ENCODE assay signal across 22 mouse cellular contexts in the genomic region with DNA sequence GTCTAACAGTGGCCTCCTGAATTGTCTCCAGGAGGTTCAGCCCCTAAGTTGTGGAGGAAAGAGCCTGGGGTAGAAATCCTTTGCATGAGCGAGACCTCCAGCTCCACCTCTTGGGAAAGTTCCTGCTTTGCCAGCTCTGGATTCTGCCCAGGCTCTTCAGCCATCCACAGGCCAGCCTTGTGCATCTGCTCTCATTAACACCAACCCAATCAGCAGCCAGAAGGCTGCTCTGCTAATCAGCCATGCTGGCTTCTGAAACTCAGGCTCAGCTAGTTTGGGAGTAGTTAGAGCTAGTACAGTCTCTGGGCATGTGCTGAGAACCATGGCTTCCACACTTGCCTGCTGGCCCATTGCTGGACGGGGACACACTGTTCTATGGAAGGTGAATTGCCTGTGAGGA. TPM values are rescaled to one million over a fixed set of nuclear protein-coding genes. Genes with fewer than 3 reads are reported as not detected.
DNase-seq lines count a peak whose midpoint lies in the region; ATAC-seq and TF ChIP-seq lines count a peak whose summit lies in the region.
"Had no signal": no experiment of that assay in that cellular context is flagged by ENCODE, and none has a peak within 500 bp of the region (broad histone marks: within the 10 kb centered on the region; RNA-seq: fewer than 3 reads in every experiment).

No protein-coding gene starts in this region.

- no peak overlapping the region for H3K27ac ChIP-seq in forebrain, embryonic 14.5 days (ENCODE audit: low read depth, low read length)
- H3K27ac ChIP-seq in forebrain, embryonic 10.5 days: no peak overlapping the region
- H3K27ac ChIP-seq in forebrain, postnatal 0 days (ENCODE audit: low read depth, low read length): no peak overlapping the region
- H3K27ac ChIP-seq in forebrain, embryonic 12.5 days: no peak overlapping the region
- H3K27ac ChIP-seq: heart, adult 2 months; hindbrain, embryonic 12.5 days had no signal

- no peaks in the 10 kb centered on the region for H3K9me3 ChIP-seq in forebrain, embryonic 14.5 days (replicated peaks; ENCODE audit: control insufficient read depth, low read length)
- no peaks in the 10 kb centered on the region for H3K9me3 ChIP-seq in forebrain, embryonic 10.5 days
- H3K9me3 ChIP-seq in forebrain, postnatal 0 days (ENCODE audit: low read length): no peaks in the 10 kb centered on the region
- no peaks in the 10 kb centered on the region for H3K9me3 ChIP-seq in forebrain, embryonic 12.5 days
- H3K9me3 ChIP-seq: hindbrain, embryonic 12.5 days had no signal

- intact Hi-C loops in left cerebral cortex, postnatal 4 days (cut with DNase I): no loop called here

- peaks cover 49% of the 10 kb centered on the region for H3K36me3 ChIP-seq in forebrain, embryonic 14.5 days (ENCODE audit: control insufficient read depth, insufficient read depth, low read length)
- H3K36me3 ChIP-seq in forebrain, embryonic 10.5 days (replicated peaks): no peaks in the 10 kb centered on the region
- peaks cover 29% of the 10 kb centered on the region for H3K36me3 ChIP-seq in forebrain, postnatal 0 days (ENCODE audit: insufficient read depth)
- peaks cover 11% of the 10 kb centered on the region; the same call in 1 of the 2 replicates for H3K36me3 ChIP-seq in forebrain, embryonic 12.5 days (replicated peaks)

- H3K4me2 ChIP-seq in forebrain, embryonic 14.5 days (ENCODE audit: low read length): no peak overlapping the region
- H3K4me2 ChIP-seq in forebrain, postnatal 0 days (ENCODE audit: low read depth): no peak overlapping the region
- H3K4me2 ChIP-seq in forebrain, embryonic 12.5 days: no peak overlapping the region
- H3K4me2 ChIP-seq: heart, embryonic 11.5 days; hindbrain, embryonic 12.5 days had no signal

- H3K27me3 ChIP-seq in forebrain, embryonic 14.5 days (replicated peaks; ENCODE audit: control insufficient read depth, insufficient read depth, low read length): no peaks in the 10 kb centered on the region
- no peaks in the 10 kb centered on the region for H3K27me3 ChIP-seq in forebrain, embryonic 10.5 days (ENCODE audit: poor library complexity, severe bottlenecking)
- H3K27me3 ChIP-seq in forebrain, postnatal 0 days (ENCODE audit: insufficient read depth, low read length): no peaks in the 10 kb centered on the region
- H3K27me3 ChIP-seq in forebrain, embryonic 12.5 days: no peaks in the 10 kb centered on the region
- H3K27me3 ChIP-seq: hindbrain, embryonic 12.5 days had no signal

- H3K4me1 ChIP-seq in forebrain, embryonic 14.5 days (ENCODE audit: control insufficient read depth, insufficient read depth, low read length): peaks cover 4% of the 10 kb centered on the region; the same call in 1 of the 2 replicates
- H3K4me1 ChIP-seq in forebrain, embryonic 10.5 days: peaks cover 5% of the 10 kb centered on the region; the same call in 1 of the 2 replicates
- no peaks in the 10 kb centered on the region for H3K4me1 ChIP-seq in forebrain, postnatal 0 days (ENCODE audit: insufficient read depth)
- peaks cover 5% of the 10 kb centered on the region; the same call in 1 of the 2 replicates for H3K4me1 ChIP-seq in forebrain, embryonic 12.5 days

- 78% methylated on average over 2 of the region's 2 CpGs for WGBS in forebrain, embryonic 14.5 days
- WGBS in forebrain, embryonic 10.5 days: 79% methylated on average over 2 of the region's 2 CpGs
- 66% methylated on average over 2 of the region's 2 CpGs for WGBS in forebrain, postnatal 0 days
- 71% methylated on average over 2 of the region's 2 CpGs for WGBS in forebrain, embryonic 12.5 days

- no peak for ATAC-seq in forebrain, embryonic 14.5 days
- peak; percentile 36; the same call in 1 of the 2 replicates for ATAC-seq in forebrain, postnatal 0 days
- ATAC-seq in forebrain, embryonic 12.5 days (ENCODE audit: low FRiP score): no peak
- ATAC-seq: CD4-positive, CD25-positive, alpha-beta regulatory T cell, adult 4 months; hindbrain, embryonic 16.5 days; inflammation-experienced regulatory T-cells, adult 6 months; intestine, embryonic 16.5 days had no signal

- no peak for TF ChIP-seq CTCF in forebrain, postnatal 0 days (IDR thresholded peaks at IDR 0.05; ENCODE audit: low read depth)

- no peak overlapping the region for H3K9ac ChIP-seq in forebrain, embryonic 14.5 days (ENCODE audit: low read length)
- H3K9ac ChIP-seq in forebrain, postnatal 0 days: no peak overlapping the region
- H3K9ac ChIP-seq in forebrain, embryonic 12.5 days: no peak overlapping the region
- H3K9ac ChIP-seq: hindbrain, embryonic 12.5 days had no signal

- DNase-seq in forebrain, embryonic 14.5 days (ENCODE audit: low spot score): peak; percentile 37
- DNase-seq in forebrain, embryonic 10.5 days (ENCODE audit: extremely low spot score, low spot score): no peak
- DNase-seq in forebrain, postnatal 0 days: no peak
- DNase-seq in left cerebral cortex, postnatal 4 days: peak; percentile 15
- DNase-seq in left cerebral cortex, adult 8-10 months (ENCODE audit: low spot score in 2 of 2): no peak
- DNase-seq: adrenal gland, adult 2 months; adrenal gland, postnatal 14 days; cerebellum, adult 18-20 months; cerebellum, adult 9-10 months; gastrocnemius, postnatal 25 days; heart, adult 2 months; kidney, adult 2 months had no signal

- H3K4me3 ChIP-seq in forebrain, embryonic 14.5 days (ENCODE audit: low read depth, low read length): no peak overlapping the region
- H3K4me3 ChIP-seq in forebrain, embryonic 10.5 days: no peak overlapping the region
- H3K4me3 ChIP-seq in forebrain, postnatal 0 days (ENCODE audit: low read depth, low read length): no peak overlapping the region
- H3K4me3 ChIP-seq in forebrain, embryonic 12.5 days (replicated peaks): no peak overlapping the region
- H3K4me3 ChIP-seq: heart, adult 2 months; hindbrain, embryonic 12.5 days had no signal

RNA-seq across cellular contexts. Expression of a gene that starts 43.0 kb away (rescaled TPM):
- 46.4 and 70.4 TPM in 2 replicates for polyA plus RNA-seq in forebrain, embryonic 14.5 days (2014; fragmentation: Nextera tagmentation; extraction: Ambion mirVana)
- polyA plus RNA-seq in forebrain, embryonic 10.5 days (2016; fragmentation: Nextera tagmentation; extraction: Ambion mirVana): 2.3 and 3.4 TPM in 2 replicates
- 94.7 and 135 TPM in 2 replicates for total RNA-seq in forebrain, postnatal 0 days (2014; rRNA removed)
- 89.5 and 122 TPM in 2 replicates for polyA plus RNA-seq in forebrain, postnatal 0 days (2015; fragmentation: Nextera tagmentation; extraction: Ambion mirVana)
- 24.2 and 28.6 TPM in 2 replicates for polyA plus RNA-seq in forebrain, embryonic 12.5 days (2016; fragmentation: Nextera tagmentation; extraction: Ambion mirVana)
- 100 to 1,000 TPM; 108 to 166 TPM for total RNA-seq in left cerebral cortex, postnatal 4 days (2021)
- 100 to 1,000 TPM; 404 to 571 (median 466) TPM for total RNA-seq in left cerebral cortex, adult 8-10 months (2022)
- total RNA-seq: hematopoietic stem cell, adult 5-6 weeks; MEL had no signal
- polyA plus RNA-seq: C2C12 had no signal

Comparison
In these comparisons a context has a peak if more than half of its experiments do, and no peak if none do; other contexts are left out.
1. DNase-seq: peak in forebrain, embryonic 14.5 days (single experiment) and left cerebral cortex, postnatal 4 days (single experiment); none in forebrain, embryonic 10.5 days (single experiment), forebrain, postnatal 0 days (single experiment) and left cerebral cortex, adult 8-10 months (0 of 2).